Mouse (Mus musculus) gastrocnemius, postnatal 10 days (tissue): ENCODE measurements around the gene Kcnj10. TPM values are rescaled to one million over a fixed set of nuclear protein-coding genes. Genes with fewer than 3 reads are reported as not detected.

Experiments used
- DNase-seq: peaks from one replicate; pipeline ENCODE4 v3.0.0; 2021; ENCODE audit warnings: mixed read lengths
- total RNA-seq, 2 experiments: library from RNA; stranded (reverse); gene quantifications; 2 replicates each; pipeline ENCODE4 v1.2.3; 2021

Kcnj10 gene
- total RNA-seq, 2 experiments from 2014 or later: 0.87 to 1.2 TPM

GRCm38 (mm10) chr1:172312768-172313561, 28.0 kb upstream of the Kcnj10 start:
- DNase-seq: no peak

- no peak for DNase-seq
These were observed 27.2 kb upstream of the Kcnj10 start for GRCm38 (mm10) chr1:172313613-172314411.

GRCm38 (mm10) chr1:172314911-172315310, 26.1 kb upstream of the Kcnj10 start:
- no peak for DNase-seq

GRCm38 (mm10) chr1:172317431-172317830, 23.6 kb upstream of the Kcnj10 start:
- no peak for DNase-seq

- DNase-seq: no peak
These were observed 23.1 kb upstream of the Kcnj10 start for GRCm38 (mm10) chr1:172317946-172318345.

GRCm38 (mm10) chr1:172318424-172319035, 22.5 kb upstream of the Kcnj10 start:
- peak; percentile 10 for DNase-seq

GRCm38 (mm10) chr1:172319346-172319745, 21.7 kb upstream of the Kcnj10 start:
- no peak for DNase-seq

GRCm38 (mm10) chr1:172319921-172320411, 21.0 kb upstream of the Kcnj10 start:
- peak; percentile 7 for DNase-seq

GRCm38 (mm10) chr1:172322725-172323124, 18.3 kb upstream of the Kcnj10 start:
- peak; percentile 11 for DNase-seq

GRCm38 (mm10) chr1:172323298-172323697, 17.7 kb upstream of the Kcnj10 start:
- no peak for DNase-seq

GRCm38 (mm10) chr1:172323801-172324359, 17.1 kb upstream of the Kcnj10 start:
- DNase-seq: no peak

- peak; percentile 81 for DNase-seq
These were observed 16.3 kb upstream of the Kcnj10 start for GRCm38 (mm10) chr1:172324725-172325124.

- DNase-seq: peak; percentile 53
These were observed 15.1 kb upstream of the Kcnj10 start for GRCm38 (mm10) chr1:172325680-172326535.

- DNase-seq: no peak
These were observed 14.3 kb upstream of the Kcnj10 start for GRCm38 (mm10) chr1:172326684-172327083.

- no peak for DNase-seq
These were observed 13.6 kb upstream of the Kcnj10 start for GRCm38 (mm10) chr1:172327206-172328001.

GRCm38 (mm10) chr1:172328041-172328440, 13.0 kb upstream of the Kcnj10 start:
- DNase-seq: no peak

GRCm38 (mm10) chr1:172328461-172328860, 12.5 kb upstream of the Kcnj10 start:
- no peak for DNase-seq

GRCm38 (mm10) chr1:172329131-172329530, 11.9 kb upstream of the Kcnj10 start, which contains the start of gene Kcnj9:
Gene Kcnj9 (minus strand): TSS chr1:172329318.
- no peak for DNase-seq

GRCm38 (mm10) chr1:172329616-172330015, 11.4 kb upstream of the Kcnj10 start:
- DNase-seq: no peak

GRCm38 (mm10) chr1:172331422-172331947, 9.5 kb upstream of the Kcnj10 start:
- no peak for DNase-seq
